Mouse (Mus musculus) C2C12 (cell line): ENCODE measurements around the gene Pacs2.

Source experiments
- CEBPB ChIP-seq: IDR thresholded peaks from one replicate; pipeline ENCODE4 v1.6.1; 2011; ENCODE audit warnings: low read depth, mild to moderate bottlenecking, control low read depth, moderate library complexity
- CTCF ChIP-seq: IDR thresholded peaks from one replicate; pipeline ENCODE4 v1.5.1; 2011; ENCODE audit not compliant: control insufficient read depth, insufficient read depth, insufficient read length
- FOSL1 ChIP-seq: IDR thresholded peaks from one replicate; pipeline ENCODE4 v1.8.0; 2011; ENCODE audit warnings: mild to moderate bottlenecking, low read length; ENCODE audit not compliant: poor library complexity, insufficient read depth, severe bottlenecking
- MAX ChIP-seq: IDR thresholded peaks from one replicate; pipeline ENCODE4 v1.6.1; 2011; ENCODE audit warnings: mild to moderate bottlenecking, control low read depth
- MYOD1 ChIP-seq: IDR thresholded peaks from one replicate; pipeline ENCODE4 v1.6.1; 2011; ENCODE audit warnings: low read depth; ENCODE audit not compliant: control insufficient read depth, insufficient read length
- MYOG ChIP-seq: IDR thresholded peaks from one replicate; pipeline ENCODE4 v1.6.1; 2011; ENCODE audit not compliant: control insufficient read depth, insufficient read length; ENCODE audit errors: extremely low read depth
- USF1 ChIP-seq: IDR thresholded peaks from one replicate; pipeline ENCODE4 v1.6.1; 2011; ENCODE audit warnings: low read depth, mild to moderate bottlenecking, control low read depth, moderate library complexity

DNA sequence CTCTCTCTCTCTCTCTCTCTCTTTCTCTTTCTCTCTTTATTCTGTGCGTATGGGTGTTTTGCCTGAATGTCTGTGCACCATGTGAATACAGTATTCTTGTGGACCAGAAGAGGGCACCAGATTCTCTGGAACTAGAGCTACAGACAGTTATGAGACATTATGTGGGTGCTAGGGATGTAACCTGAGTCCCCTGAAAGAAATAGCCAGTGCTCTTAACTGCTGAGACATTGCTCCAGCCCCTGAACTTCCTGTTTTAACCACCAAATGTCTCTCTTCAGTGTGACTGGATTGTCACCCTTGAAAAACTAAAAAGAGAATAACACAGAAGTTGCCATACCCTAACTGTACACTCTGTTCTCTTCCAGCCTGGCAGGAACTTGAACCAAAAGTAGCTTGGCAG lies 12.2 kb downstream of the Pacs2 start:
- TF ChIP-seq CTCF (no peak), MYOG (no peak), MAX (no peak), FOSL1 (no peak), CEBPB (no peak), USF1 (no peak), MYOD1 (no peak)
